Mouse (Mus musculus): ENCODE measurements around the gene Ms4a13.

DNA sequence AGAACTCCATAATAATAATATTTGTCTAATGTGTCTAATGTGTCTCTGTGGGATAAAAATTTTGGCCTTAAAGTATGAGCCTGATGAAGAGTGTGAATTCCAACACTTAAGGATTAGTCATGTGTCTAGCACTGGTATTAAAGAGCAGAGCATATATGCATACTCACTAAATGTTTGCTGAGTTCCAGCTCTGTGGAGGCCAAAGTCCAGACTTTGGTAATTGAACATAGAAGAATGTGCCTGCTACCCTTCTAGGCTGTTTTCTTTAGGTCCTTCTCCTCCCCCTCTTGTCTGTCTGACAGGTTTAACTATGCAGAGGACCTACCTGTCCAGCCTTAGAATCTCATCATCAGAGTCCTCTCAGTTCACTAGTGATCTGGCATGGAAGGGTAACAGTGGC lies 39.3 kb upstream of the Ms4a13 start:
- TF ChIP-seq POLR2A (IDR thresholded peaks at IDR 0.05; ENCODE audit: low read depth, low read length) = no peak
- no peak for TF ChIP-seq CTCF (IDR thresholded peaks at IDR 0.05; ENCODE audit: extremely low read depth, insufficient read depth, insufficient read length, insufficient replicate concordance)
